Mouse (Mus musculus): Measurements from ENCODE around the gene Smtn. TPM values are rescaled to one million over a fixed set of nuclear protein-coding genes. Genes with fewer than 3 reads are reported as not detected.

Gene Smtn
- polyA plus RNA-seq, 2 experiments, result 59.0 to 79.6 TPM

GRCm38 (mm10) chr11:3510321-3510720 lies 30.1 kb downstream of the Smtn start:
- 79% methylated on average over 2 of the region's 2 CpGs for WGBS
- no peak for TF ChIP-seq POLR2A (IDR thresholded peaks at IDR 0.05; ENCODE audit: borderline replicate concordance, extremely low read depth, insufficient read depth, insufficient read length)

GRCm38 (mm10) chr11:3509181-3510085 lies 31.0 kb downstream of the Smtn start:
- TF ChIP-seq POLR2A (IDR thresholded peaks at IDR 0.05; ENCODE audit: borderline replicate concordance, extremely low read depth, insufficient read depth, insufficient read length), result no peak
- Histone ChIP-seq H3K27ac (replicated peaks; ENCODE audit: low read depth, low read length) (no peak overlapping the region), H3K27me3 (ENCODE audit: control insufficient read depth, insufficient read depth, low read length) (no peaks in the 10 kb centered on the region), H3K4me3 (replicated peaks; ENCODE audit: low read length) (no peak overlapping the region), H3K36me3 (ENCODE audit: control insufficient read depth, insufficient read depth, low read length) (no peaks in the 10 kb centered on the region), H3K4me1 (ENCODE audit: control insufficient read depth, insufficient read depth, low read length) (0 out of 2 replicates have a peak, but pooled peaks cover 2% of the 10 kb centered on the region), H3K9me3 (ENCODE audit: control insufficient read depth, low read length) (no peaks in the 10 kb centered on the region), H3K4me2 (replicated peaks; ENCODE audit: low read depth, low read length, severe bottlenecking) (no peak overlapping the region), H3K9ac (ENCODE audit: low read depth, low read length, severe bottlenecking) (no peak overlapping the region)
- DNase-seq (ENCODE audit: low spot score) (no peak), ATAC-seq (ENCODE audit: low FRiP score, low read depth) (no peak)
- 67% methylated on average over 8 of the region's 8 CpGs for WGBS

More at GRCm38 (mm10) chr11:3510321-3510720, 30.1 kb downstream of the Smtn start:
- H3K36me3 ChIP-seq (ENCODE audit: control insufficient read depth, insufficient read depth, low read length), result no peaks in the 10 kb centered on the region
- H3K4me3 ChIP-seq (replicated peaks; ENCODE audit: low read length), result no peak overlapping the region
- no peak overlapping the region for H3K27ac ChIP-seq (replicated peaks; ENCODE audit: low read depth, low read length)
- H3K9me3 ChIP-seq (ENCODE audit: control insufficient read depth, low read length), result no peaks in the 10 kb centered on the region
- H3K27me3 ChIP-seq (ENCODE audit: control insufficient read depth, insufficient read depth, low read length), result no peaks in the 10 kb centered on the region
- DNase-seq (ENCODE audit: low spot score) (no peak), ATAC-seq (ENCODE audit: low FRiP score, low read depth) (no peak)
- H3K4me2 ChIP-seq (replicated peaks; ENCODE audit: low read depth, low read length, severe bottlenecking), result no peak overlapping the region
- 0 out of 2 replicates have a peak, but pooled peaks cover 2% of the 10 kb centered on the region for H3K4me1 ChIP-seq (ENCODE audit: control insufficient read depth, insufficient read depth, low read length)
- H3K9ac ChIP-seq (ENCODE audit: low read depth, low read length, severe bottlenecking), result no peak overlapping the region

DNA sequence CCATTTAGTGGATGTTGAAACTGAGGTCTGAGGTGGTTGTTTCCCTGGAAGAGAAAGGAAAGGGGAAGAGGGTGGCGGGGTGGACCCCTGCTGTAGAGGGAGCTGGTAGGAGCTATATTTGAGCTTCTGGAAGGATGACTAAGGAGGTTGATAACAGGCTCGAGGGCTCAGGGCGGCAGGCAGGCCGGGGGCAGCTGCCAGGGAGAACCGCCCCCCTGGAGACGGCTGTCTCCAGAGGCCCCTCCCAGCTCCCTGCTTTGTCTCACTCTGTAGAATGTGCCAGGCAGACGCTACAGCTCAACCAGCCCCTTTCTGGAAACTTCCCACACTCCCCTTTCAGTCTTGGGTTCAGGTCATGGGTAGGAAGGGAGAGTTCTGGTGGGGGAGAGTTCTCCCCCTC lies 32.2 kb downstream of the Smtn start:
- Histone ChIP-seq H3K4me2 (replicated peaks; ENCODE audit: low read depth, low read length, severe bottlenecking) (no peak overlapping the region), H3K27ac (replicated peaks; ENCODE audit: low read depth, low read length) (no peak overlapping the region), H3K9ac (ENCODE audit: low read depth, low read length, severe bottlenecking) (no peak overlapping the region), H3K4me3 (replicated peaks; ENCODE audit: low read length) (no peak overlapping the region), H3K36me3 (ENCODE audit: control insufficient read depth, insufficient read depth, low read length) (no peaks in the 10 kb centered on the region), H3K4me1 (ENCODE audit: control insufficient read depth, insufficient read depth, low read length) (no peaks in the 10 kb centered on the region), H3K9me3 (ENCODE audit: control insufficient read depth, low read length) (no peaks in the 10 kb centered on the region), H3K27me3 (ENCODE audit: control insufficient read depth, insufficient read depth, low read length) (no peaks in the 10 kb centered on the region)
- 52% methylated on average over 7 of the region's 7 CpGs for WGBS
- DNase-seq (ENCODE audit: low spot score) (no peak), ATAC-seq (ENCODE audit: low FRiP score, low read depth) (no peak)
- no peak for TF ChIP-seq POLR2A (IDR thresholded peaks at IDR 0.05; ENCODE audit: borderline replicate concordance, extremely low read depth, insufficient read depth, insufficient read length)

- Histone ChIP-seq H3K27me3 (ENCODE audit: control insufficient read depth, insufficient read depth, low read length) (no peaks in the 10 kb centered on the region), H3K4me3 (replicated peaks; ENCODE audit: low read length) (no peak overlapping the region), H3K36me3 (ENCODE audit: control insufficient read depth, insufficient read depth, low read length) (no peaks in the 10 kb centered on the region), H3K4me1 (ENCODE audit: control insufficient read depth, insufficient read depth, low read length) (no peaks in the 10 kb centered on the region), H3K4me2 (replicated peaks; ENCODE audit: low read depth, low read length, severe bottlenecking) (no peak overlapping the region), H3K27ac (replicated peaks; ENCODE audit: low read depth, low read length) (no peak overlapping the region), H3K9ac (ENCODE audit: low read depth, low read length, severe bottlenecking) (no peak overlapping the region), H3K9me3 (ENCODE audit: control insufficient read depth, low read length) (no peaks in the 10 kb centered on the region)
- ATAC-seq (ENCODE audit: low FRiP score, low read depth) (no peak), DNase-seq (ENCODE audit: low spot score) (no peak)
- 66% methylated on average over 11 of the region's 11 CpGs for WGBS
- TF ChIP-seq POLR2A (IDR thresholded peaks at IDR 0.05; ENCODE audit: borderline replicate concordance, extremely low read depth, insufficient read depth, insufficient read length), result no peak
Measured at GRCm38 (mm10) chr11:3503755-3504693, 36.4 kb downstream of the Smtn start.

GRCm38 (mm10) chr11:3502459-3503072 lies 37.8 kb downstream of the Smtn start:
- Histone ChIP-seq H3K4me1 (ENCODE audit: control insufficient read depth, insufficient read depth, low read length) (no peaks in the 10 kb centered on the region), H3K27ac (replicated peaks; ENCODE audit: low read depth, low read length) (no peak overlapping the region), H3K27me3 (ENCODE audit: control insufficient read depth, insufficient read depth, low read length) (no peaks in the 10 kb centered on the region), H3K36me3 (ENCODE audit: control insufficient read depth, insufficient read depth, low read length) (no peaks in the 10 kb centered on the region), H3K9me3 (ENCODE audit: control insufficient read depth, low read length) (no peaks in the 10 kb centered on the region), H3K9ac (ENCODE audit: low read depth, low read length, severe bottlenecking) (no peak overlapping the region), H3K4me3 (replicated peaks; ENCODE audit: low read length) (no peak overlapping the region), H3K4me2 (replicated peaks; ENCODE audit: low read depth, low read length, severe bottlenecking) (no peak overlapping the region)
- no peak for ATAC-seq (ENCODE audit: low FRiP score, low read depth)
- 76% methylated on average over 17 of the region's 18 CpGs for WGBS
- no peak for TF ChIP-seq POLR2A (IDR thresholded peaks at IDR 0.05; ENCODE audit: borderline replicate concordance, extremely low read depth, insufficient read depth, insufficient read length)
- no peak for DNase-seq (ENCODE audit: low spot score)
